Mouse (Mus musculus) c-Kit-positive CD71-negative TER-119-negative erythroid progenitor cells, embryonic 14.5 days (primary cell): ENCODE measurements around the gene Tmem170.
"Not testable (repeated sequence)": the region's sequence is repeated elsewhere in the genome, so short reads cannot be mapped to it uniquely, and the experiment has no call there.

Source experiments
- DNase-seq: peaks from one replicate; pipeline ENCODE4 v3.0.0-alpha.2; 2013; ENCODE audit warnings: low read depth

The Tmem170 gene

DNA sequence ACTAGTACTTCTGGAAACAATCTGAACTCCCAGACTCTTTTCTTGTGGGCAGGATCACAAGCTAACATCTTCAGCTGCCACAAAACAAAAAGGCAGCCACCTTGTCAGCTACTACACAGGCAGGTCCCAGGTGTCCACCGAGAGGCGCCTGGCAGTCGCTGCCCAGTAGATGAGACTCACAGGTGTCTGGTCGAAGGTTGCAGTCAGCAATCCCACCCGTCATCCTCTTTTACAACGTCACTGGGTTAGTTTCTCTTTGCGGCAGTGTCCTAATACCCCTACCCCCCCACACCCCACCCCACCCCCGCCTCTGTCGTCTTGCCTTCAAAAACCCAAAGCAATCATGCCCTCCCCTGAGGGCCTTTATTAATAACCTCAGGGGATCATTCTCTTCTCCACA is 792 bp downstream of the Tmem170 start:
- no peak for DNase-seq

DNA sequence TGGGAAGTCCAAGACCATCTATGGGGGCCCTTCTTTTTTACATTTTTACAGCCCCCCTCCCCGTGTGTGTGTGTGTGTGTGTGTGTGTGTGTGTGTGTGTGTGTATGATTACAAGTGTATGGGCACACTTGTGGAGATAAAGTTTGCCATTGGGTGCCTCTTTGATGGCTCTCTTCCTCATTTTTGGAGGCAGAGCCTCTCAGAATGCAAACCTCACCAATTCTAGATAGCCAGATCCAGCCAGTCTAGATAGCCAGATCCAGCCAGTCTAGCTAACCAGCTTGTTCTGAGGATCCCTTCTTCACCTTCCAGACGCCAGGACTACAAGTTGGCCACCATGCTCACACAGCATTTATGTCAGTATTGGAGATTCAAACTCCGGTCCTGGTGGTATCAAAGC is 5.3 kb downstream of the Tmem170 start:
- no peak for DNase-seq

DNA sequence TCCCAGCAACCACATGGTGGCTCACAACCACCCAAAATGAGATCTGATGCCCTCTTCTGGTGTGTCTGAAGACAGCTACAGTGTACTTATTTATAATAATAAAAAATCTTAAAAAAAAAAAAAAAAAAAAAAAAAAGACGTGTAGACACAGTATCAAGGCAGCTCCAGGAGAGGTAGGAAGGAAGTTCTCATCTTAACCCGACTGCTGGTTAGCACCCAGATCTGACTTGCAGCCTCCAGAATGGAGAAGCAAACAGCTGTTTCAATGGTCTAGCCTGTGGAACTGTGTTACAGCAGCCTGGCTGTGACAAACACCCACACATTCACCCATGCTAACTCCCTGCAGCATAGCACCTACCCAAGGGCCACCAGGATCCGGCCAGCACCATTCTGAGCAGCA is 6.2 kb downstream of the Tmem170 start:
- DNase-seq = no peak

DNA sequence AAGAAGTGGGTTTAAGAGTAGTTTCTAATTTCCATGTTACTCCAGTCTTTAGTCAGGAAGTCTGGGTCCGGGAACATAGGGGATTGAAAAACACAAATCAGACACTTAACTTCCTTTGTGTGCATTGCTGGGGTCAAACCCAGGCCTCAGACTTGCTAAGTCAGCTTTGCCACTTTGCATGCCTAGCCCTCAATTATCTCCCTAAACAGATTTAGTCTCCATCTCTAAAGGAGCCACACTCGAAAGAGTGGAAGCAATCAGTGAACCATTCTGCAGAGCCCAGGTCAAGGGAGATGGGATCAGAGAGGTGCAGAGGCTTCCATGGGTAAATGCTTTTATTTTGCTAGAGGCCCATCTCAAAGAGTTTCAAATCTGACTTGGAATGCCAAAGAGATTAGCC is 7.9 kb downstream of the Tmem170 start:
- DNase-seq = no peak

DNA sequence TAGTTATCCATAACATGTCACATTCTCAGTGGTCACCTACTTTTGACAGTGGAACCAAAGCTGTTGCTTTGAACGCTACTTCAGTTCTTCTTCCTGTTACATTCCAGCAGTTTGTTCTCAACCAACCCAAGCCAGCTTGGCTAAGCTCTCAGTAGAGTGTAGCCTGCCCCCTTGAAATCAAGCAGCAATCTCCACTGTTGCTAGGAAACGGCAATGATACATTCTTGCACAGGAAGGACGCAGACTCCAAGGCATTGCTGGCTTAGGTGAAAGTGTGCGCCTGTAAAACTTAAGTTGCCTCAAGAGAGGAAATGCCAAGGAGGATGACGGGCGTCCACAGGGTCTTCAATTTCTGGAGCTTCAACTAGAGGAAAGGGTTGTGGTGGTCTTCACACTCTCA is 10.7 kb downstream of the Tmem170 start:
- no peak for DNase-seq

DNA sequence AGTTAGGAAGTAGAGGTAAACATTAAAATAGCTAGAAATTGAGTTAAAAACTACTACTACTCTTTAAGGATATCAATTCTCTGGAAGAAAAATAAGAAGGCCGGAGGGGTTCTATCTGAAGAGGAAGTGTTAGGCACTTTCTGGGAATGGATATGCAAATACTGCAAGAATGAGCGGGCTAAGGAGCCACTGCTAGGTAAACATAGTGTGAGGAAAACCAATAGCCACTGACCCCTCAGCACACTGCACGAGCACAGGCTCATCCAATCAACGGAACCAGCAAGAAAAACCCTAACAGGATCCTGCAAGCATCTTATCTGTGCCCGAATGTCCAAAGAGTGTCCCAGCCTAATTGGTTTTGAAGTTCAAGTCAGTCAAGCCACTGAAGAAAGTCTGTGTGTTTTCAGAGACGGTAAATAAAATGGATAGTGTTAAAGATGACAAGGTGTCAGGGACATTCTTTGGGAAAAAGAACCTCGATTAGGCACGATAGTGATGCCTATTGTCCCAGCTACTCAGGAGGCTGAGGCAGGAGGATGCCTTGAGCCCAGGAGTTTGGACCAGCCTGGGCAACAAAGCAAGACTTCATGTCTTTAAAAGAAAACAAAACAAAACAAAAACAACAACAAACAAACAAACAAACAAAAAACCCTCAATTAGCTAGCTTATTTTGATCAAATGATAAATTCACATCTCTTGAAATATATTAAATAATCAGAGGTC is 11.3 kb downstream of the Tmem170 start:
- no peak for DNase-seq

DNA sequence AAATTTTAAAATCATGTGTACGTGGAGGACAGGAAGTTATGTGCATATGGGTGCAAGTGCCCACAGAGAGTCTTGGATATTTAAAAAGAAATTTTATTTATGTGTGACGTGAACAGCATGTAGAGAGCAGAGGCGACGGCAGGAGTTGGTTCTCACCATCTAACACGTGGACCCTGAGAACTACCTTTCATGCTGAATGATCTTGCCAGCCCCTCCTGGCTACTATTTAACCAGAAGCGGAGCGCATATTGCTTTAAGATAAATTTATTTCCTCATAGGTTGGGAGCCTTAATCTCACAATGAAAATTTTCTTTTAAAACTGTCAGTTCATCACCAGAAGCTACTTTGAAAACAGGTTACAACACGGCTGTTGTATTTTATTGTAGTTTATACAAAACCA is 11.9 kb downstream of the Tmem170 start:
- DNase-seq = no peak

DNA sequence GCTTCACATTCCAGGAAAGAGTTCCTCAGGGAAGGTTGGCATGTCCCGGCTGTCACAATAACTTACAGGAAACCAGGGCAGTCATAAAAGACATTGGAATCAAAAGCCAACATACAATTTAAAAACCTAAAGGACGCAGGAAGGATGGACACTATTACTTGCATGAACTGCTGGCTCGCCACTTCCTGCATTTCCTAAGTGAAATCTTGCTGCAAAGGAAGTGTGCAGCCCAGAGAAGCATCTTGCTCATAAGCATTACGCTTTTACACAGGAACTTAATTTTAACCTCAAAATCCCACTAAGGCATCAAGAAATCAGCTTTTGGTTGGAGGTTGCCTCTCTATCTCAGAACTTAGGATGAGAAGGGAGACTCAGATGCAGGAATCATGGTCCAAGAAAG is 13.3 kb downstream of the Tmem170 start:
- DNase-seq = no peak

DNA sequence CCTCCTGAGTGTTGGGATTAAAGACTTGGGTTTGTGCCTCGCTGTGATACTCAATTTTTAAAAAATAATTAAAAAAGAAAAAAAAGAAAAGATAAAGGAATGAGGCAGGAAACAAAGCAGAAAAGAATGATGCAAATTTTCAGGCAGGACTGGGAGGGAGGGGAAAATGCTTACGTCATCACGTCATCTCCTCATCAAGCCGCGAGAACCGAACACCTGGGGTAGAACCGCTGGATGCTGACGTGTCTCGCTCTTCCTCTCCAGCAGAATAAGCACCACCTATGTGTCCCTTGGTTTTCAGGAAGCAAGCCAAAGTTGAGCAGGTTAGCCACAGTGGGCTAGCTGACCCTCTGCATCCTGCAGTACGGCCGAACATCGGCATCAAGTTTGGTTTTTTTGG is 20.6 kb downstream of the Tmem170 start:
- no peak for DNase-seq

DNA sequence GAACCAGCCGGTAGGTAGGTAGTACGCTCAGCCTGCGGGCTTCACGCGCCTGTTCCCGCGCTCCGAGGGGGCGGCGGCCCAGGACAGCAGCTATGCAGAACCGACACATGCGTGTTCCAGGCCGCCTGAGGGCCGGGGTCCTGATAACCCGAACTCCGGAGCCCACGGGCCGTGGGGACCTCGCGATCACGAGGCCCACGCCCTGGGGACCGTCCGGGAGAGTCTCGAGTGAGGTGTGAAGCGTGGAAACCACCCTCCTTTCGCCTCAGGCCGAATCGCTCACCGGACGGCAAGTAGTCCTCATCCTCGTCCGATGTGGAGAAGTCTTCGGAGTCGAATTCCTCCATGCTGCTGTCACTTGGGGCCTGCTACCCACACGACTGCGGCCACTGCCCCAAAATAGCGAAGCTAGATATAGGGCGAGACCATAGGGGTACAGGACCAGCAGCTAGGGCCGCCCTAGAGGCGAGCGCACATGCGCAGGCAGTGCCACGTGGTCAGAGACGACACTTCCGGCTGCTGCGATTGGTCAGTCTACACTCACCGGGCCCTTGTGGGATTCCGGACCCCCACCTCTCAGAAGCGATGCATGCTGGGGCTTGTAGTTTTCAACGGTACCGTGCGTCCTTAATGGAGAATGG is 22.6 kb downstream of the Tmem170 start, which contains the start of gene Cfdp1:
Gene Cfdp1 (minus strand): TSS at position 431 of the 641 bp plus-strand sequence.
- peak; percentile 94 for DNase-seq

DNA sequence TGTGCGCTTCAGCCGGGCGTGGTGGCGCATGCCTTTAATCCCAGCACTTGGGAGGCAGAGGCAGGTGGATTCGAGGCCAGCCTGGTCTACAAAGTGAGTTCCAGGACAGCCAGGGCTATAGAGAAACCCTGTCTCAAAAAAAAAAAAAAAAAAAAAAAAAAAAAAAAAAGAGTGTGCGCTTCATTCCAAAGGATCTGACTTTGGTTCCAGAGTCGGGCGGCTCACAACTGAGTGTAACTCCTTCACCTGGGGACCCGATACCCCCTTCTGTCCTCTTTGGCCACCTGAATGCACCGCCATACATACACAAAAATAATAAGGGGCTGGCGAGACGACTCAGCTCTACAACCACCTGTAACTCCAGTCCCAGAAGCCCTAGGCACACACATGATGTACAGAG is 23.3 kb downstream of the Tmem170 start:
- not testable (repeated sequence) for DNase-seq

DNA sequence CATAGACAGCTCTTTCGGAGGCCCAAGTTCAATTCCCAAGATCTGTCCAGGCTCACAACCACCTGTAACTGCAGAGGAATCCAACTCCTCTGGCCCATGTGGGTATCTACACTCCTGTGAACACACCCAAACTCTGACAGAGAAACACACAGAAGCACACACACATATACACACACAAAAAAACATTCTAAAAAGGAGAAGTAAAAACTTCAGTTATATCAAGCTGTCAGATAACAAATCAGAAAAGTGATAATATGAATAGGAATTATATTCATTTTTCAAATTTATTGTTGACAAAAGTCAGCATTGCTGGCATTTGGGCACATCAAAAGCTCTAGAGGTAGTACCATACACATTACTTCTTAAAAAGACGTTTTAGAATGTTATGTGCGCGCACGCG is 29.8 kb downstream of the Tmem170 start:
- no peak for DNase-seq

DNA sequence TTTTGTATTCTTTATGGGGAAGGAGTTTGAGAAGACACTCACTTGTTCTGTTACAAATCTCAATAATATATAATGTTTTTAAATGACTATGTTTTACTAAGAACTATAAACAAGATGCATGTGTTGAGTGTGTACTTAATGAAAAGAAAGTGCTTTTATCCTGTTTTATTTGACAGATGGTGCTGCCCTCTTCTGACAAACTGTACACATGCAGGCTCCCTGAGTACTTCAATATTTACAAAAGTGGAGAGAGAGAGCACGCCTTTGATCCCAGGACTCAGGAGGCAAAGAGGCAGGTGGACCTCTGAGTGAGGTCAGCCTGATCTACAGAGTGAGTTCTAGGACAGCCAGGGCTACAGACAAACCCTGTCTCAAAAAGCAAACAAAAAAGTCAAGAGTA is 41.0 kb downstream of the Tmem170 start:
- DNase-seq = no peak

DNA sequence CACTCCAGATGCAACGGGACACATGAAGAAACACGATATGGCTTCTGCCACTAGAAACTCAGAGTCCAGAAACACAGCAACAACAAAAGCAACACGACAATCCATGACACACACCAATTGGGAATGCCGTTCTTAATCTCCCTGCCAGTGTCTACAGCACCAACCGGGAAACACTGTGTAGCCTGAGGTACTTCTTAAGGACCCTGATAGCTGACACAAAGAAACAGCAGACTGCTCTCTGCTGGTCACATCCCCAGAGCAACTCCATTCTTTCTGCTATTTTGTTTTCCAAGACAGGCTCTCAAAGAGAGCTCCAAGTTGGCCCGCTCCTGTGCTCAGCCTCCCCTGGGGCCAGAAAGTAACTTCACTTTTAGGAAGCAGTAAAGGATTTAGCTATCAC is 42.5 kb downstream of the Tmem170 start:
- DNase-seq = no peak

DNA sequence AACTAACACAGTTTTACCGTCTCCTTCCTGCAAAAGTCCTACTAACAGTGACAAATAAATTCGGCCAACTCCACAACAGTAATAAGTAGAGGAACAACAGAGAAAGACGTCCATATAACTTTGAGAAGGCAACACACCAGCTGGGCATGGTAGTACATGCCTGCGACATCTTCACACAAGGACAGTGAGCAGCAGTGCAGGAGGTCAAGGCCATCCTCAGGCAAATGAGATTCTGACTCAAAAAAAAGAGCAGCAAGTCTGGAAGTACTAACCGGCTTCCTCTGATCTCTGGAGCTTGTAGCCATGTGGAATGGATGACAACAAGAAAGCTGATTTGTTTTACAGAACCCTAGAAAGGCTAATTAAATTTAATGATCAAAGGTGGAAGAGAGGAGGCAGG is 43.6 kb downstream of the Tmem170 start:
- DNase-seq = no peak

DNA sequence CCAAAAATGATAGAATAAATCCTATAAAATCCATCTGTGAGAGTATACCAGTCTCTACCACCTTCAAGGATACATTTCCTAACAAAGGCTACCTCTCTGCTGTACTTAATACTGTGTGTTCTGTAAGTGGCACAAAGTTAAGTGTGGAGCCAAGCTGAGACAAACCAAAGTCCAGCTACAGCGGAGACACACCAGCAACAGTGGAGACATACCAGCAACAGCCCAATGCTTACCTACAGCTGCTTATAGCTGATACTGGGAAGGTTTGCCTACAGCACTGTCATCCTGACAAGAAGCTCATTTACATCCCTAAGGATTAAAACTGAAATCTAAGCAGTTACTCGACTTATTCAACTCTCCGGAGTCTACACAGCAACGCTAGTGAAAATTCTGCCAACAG is 44.6 kb downstream of the Tmem170 start:
- DNase-seq = no peak

DNA sequence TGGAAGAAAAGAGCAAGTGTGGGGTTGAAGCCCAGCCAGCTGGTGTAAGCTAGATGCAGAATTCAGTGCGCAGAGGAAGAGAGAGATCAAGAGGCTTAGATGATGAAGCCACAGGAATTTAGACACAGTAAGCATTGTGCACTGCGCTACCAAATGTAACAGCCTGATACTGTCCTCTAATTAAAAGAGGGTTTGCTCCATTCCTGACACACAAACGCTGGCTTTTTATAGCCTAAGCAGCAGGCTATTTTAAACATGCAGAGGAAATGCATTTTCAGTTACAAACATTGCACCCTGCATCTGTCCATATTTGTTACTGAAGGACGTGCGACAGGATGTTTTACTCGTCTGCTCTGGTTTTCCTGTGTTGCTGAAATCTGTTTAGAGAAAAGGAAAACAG is 48.0 kb downstream of the Tmem170 start:
- DNase-seq = no peak

DNA sequence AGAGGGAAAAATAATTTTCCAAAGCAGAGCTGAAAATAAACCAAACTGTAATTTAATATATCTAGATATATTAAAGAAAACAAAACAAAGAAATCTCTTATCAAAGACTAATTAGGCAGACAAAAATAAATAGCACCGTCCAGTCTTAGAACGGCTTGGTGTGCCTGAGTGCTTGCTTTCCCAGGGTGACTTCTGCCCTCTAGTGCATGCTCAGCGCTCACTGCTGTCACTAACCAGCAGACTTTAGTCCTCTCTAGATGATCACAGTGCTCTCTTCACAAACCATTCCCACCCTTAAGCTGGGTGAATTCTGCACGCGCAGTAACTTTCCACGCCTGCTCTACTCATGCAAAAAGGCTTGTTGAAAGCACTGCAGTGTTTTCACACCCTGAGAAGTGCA is 51.3 kb downstream of the Tmem170 start:
- DNase-seq = no peak

DNA sequence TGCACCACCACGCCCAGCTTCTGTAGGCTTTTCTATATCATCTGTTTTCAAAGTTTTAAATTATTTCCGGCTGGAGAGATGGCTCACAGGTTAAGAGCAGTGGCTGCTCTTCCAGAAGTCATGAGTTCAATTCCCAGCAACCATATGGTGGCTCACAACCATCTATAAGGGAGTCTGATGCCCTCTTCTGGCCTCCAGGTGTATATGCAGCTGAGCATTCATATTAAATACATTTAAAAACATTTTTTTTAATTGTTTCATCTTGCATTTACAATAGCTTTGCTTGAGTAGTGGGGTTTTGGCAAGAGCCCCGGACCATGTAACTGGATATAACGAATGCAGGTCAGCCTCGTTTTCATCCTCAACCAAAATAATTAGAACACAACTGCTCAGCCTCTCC is 52.2 kb downstream of the Tmem170 start:
- no peak for DNase-seq

DNA sequence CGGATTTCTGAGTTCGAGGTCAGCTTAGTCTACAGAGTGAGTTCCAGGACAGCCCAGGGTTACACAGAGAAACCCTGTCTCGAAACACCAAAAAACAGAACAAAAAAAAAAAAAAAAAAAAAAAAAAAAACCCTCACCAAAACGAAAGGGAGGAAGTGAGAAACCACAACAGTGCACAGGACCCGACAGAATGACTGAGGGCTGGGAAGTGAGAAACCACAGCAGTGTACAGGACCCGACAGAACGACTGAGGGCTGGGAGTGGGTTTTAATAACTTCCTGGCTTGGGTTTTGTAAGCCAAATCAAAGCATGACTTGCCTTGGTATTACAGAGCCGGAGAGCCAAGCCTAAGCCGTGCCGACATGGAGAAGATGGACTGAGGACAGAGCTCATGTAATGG is 55.4 kb downstream of the Tmem170 start:
- DNase-seq = peak; percentile 59

DNA sequence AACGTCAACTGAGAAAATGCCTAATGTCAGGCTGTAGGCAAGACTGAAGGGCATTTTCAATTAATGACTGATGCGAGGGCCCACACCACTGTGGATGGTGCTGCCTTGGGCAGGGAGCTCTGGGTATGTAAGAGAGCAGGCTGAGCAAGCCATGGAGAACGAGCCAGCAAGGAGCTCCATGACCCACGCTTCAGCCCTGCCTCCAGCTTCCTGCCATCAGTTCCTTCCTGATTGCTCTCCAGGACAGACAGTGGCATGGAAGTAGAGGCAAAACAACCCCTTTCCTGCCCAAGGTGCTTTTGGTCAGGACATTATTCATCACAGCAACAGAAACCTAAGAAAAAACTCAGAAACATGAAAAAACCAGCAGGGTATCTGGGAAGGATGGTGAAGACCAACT is 55.9 kb downstream of the Tmem170 start:
- no peak for DNase-seq

DNA sequence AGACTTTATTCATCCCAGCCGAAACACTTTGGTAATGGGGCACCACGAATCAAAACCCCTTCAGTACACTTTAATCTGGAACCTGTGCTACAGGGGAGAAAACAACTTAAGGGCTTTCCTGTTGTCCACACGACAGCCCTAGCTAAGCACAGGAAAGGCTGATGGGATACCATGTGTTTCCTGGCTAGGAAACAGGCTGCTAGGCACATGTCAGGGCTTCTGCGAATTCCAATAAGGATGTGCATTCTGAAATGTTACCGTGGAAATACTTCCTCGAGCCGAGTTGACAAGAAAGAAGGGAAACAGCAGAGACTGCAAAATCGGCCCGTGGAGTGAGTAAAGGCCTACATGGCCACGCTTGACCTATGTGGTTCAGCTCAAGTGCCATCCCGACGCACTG is 56.5 kb downstream of the Tmem170 start:
- no peak for DNase-seq

DNA sequence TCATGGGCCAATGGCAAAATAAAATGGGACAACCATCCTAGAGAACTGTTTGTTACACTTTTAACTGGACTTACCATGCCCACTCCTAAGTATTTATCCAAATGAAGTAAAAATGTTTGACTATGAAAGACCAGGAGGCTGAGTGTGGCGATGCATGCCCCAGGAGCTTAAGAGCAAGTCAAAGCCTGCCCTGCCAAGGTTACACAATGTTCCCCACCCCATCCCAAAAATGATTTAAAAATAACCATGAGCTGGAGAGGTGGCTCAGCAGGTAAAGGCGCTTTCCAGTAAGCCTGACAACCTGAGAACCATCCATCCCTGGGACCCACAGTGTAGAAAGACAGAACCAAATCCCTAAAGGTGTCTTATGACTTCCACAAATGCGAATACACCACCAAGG is 58.0 kb downstream of the Tmem170 start:
- DNase-seq = no peak

DNA sequence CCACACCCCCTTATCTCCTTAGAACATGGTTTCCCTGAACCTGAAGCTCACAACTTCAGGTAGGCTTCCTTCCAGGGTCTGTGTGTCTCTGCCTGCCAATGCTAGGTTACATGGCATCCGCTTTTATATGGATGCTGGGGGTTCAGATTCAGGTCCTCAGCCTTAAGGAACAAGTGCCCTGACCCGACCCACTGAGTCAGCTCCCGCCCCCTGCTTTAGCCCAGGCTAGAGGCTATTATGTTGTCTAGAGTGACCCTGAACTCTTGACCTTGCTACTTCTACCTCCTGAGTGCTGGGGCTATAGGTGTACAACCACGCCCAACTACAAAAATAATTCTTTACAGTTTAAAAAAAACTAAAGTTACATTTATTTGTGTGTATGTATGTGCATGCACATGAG is 61.5 kb downstream of the Tmem170 start:
- no peak for DNase-seq
